Mouse (Mus musculus): ENCODE data around the gene Iqsec1. TPM values are rescaled to one million over a fixed set of nuclear protein-coding genes. Genes with fewer than 3 reads are reported as not detected.

Iqsec1 gene
- polyA plus RNA-seq, 1 experiment: 80.9 TPM

DNA sequence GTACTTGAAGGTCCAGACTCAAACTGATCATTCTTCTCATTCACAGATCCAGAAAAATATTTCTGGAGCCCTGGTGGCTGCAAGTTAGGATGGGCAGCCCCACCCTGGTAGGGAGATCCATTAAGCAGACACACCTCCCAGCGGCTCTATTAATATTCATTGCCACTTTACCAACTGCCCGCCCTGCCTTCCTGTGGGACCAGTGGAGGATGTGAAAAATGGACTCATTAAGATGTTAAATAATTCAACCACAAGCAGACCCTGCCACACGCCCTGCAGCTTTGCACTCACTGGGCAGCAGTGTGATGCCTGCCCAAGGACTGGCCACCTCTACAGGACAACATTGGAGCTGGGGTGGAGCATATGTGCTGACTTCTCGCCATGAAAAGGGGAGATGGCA is 64.1 kb downstream of the Iqsec1 start:
- no peak overlapping the region for H3K27ac ChIP-seq (replicated peaks; ENCODE audit: low read depth, low read length)
- H3K4me3 ChIP-seq (ENCODE audit: insufficient read depth, low read depth, low read length): no peak overlapping the region
- H3K4me1 ChIP-seq (ENCODE audit: control insufficient read depth, insufficient read depth, insufficient read length, low read length): no peaks in the 10 kb centered on the region

DNA sequence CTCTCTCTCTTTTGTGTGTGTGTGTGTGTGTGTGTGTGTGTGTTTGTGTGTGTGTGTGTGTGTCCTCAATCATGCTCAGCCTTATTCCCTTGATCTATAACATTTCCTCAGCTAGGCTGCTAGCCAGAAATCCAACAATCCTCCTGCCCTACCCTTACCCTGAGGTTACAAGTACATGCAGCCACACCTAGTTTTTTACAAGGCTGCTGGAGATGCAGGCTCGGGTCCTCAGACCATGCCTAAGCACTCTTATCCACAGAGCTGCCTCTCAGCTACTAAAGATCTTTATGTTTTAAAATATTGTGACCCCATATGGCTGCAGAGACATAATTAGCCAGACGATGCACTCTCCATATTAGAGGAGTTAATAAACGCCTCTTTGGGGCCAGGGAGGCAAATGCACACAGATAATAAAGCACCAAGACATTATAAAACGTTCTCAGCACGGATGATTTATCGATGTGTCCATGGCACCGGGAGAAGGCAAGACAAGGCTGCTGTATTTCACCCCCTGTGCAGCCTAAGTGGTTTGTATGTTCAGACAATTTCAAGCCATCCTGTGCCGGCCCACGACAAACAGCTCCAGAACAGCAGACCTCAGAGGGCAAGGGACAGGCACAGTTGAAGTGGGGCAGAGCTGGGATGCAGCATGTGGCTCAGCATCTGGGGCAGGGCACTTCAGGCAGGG is 67.1 kb downstream of the Iqsec1 start:
- Histone ChIP-seq H3K27ac (replicated peaks; ENCODE audit: low read depth, low read length) (no peak overlapping the region), H3K4me1 (ENCODE audit: control insufficient read depth, insufficient read depth, insufficient read length, low read length) (no peaks in the 10 kb centered on the region), H3K4me3 (ENCODE audit: insufficient read depth, low read depth, low read length) (no peak overlapping the region)

GRCm38 (mm10) chr6:90920510-90921220 is 67.8 kb downstream of the Iqsec1 start:
- Histone ChIP-seq H3K27ac (replicated peaks; ENCODE audit: low read depth, low read length) (no peak overlapping the region), H3K4me1 (ENCODE audit: control insufficient read depth, insufficient read depth, insufficient read length, low read length) (no peaks in the 10 kb centered on the region), H3K4me3 (ENCODE audit: insufficient read depth, low read depth, low read length) (no peak overlapping the region)

DNA sequence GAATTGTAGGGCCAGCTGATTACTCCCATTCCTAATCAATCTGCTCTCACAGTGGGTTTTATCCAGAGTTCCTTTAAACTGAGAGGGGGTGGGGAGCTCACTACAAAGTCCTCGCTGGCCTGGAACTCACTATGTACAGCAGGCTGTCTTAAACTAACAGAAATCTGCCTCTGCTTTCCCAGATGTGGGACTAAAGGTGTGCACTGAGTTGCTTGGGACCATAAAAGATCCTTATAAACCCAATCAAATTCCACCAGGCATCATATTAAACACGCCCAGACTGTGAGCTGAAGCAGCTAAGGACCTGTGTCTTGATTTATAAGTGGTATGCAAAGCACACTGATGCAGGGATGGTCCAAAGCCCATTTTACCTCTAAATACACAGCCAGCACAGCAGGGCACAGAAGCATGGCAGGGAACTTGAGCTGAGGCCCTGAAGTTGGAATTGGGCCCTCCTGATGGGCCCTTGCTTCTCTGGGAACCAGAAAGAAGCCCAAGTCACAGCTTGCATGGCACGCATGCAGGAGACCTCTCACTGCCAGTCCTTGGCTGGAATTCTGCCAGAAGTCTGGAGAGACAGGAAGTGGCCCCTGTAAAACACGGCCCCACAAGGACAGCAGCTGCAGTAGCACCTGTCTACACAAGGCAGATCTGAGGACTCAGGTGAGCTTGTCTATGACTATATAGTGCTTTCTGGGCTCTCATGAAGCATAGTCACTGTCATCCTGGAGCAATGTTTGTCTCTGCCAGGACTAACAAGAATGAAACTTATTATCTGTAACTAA is 68.7 kb downstream of the Iqsec1 start:
- Histone ChIP-seq H3K27ac (replicated peaks; ENCODE audit: low read depth, low read length) (no peak overlapping the region), H3K4me3 (ENCODE audit: insufficient read depth, low read depth, low read length) (no peak overlapping the region), H3K4me1 (ENCODE audit: control insufficient read depth, insufficient read depth, insufficient read length, low read length) (no peaks in the 10 kb centered on the region)

DNA sequence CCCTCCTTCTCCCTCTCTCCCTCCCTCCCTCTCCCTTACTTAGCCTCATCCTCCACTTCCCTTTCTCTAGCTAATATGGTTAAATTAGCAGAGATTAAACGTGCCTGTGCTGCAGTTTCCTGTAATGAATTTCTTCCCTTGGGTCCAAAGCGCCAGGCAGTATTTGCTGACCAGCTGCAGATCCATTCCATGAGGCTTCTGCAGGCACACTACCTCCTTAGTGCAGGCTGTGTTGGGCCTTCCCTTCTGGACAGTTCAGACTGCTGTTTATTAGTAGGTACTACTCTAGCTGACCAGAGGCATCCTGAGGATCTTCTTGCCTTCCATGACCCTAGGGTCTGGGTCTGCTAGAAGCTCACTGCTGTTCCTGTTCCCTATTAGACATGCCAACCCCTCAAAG is 72.9 kb downstream of the Iqsec1 start:
- H3K27ac ChIP-seq (replicated peaks; ENCODE audit: low read depth, low read length): no peak overlapping the region
- no peak overlapping the region for H3K4me3 ChIP-seq (ENCODE audit: insufficient read depth, low read depth, low read length)
- no peaks in the 10 kb centered on the region for H3K4me1 ChIP-seq (ENCODE audit: control insufficient read depth, insufficient read depth, insufficient read length, low read length)

- Histone ChIP-seq H3K4me1 (ENCODE audit: control insufficient read depth, insufficient read depth, insufficient read length, low read length) (no peaks in the 10 kb centered on the region), H3K27ac (replicated peaks; ENCODE audit: low read depth, low read length) (no peak overlapping the region), H3K4me3 (ENCODE audit: insufficient read depth, low read depth, low read length) (no peak overlapping the region)
Measured at GRCm38 (mm10) chr6:90913771-90914170, 74.7 kb downstream of the Iqsec1 start.

DNA sequence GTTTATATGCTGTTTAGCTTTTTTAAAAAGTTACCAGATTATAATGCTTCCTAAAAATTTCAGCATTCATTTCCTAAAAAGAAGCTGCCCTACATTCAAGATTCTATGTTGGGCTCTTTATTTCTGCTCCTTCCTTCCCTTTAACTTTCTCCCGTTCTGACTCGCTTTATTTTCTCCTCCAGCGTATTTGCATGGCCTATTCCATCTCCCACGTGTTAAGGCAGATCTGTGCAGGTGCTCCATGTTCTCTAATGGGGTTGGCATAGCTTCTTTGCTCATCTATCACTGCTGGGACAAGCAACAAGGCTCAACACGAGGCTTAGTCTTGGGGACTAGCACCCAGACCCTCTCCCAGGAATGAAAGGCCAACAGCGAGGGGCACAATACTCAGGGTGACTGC is 75.7 kb downstream of the Iqsec1 start:
- Histone ChIP-seq H3K4me1 (ENCODE audit: control insufficient read depth, insufficient read depth, insufficient read length, low read length) (no peaks in the 10 kb centered on the region), H3K4me3 (ENCODE audit: insufficient read depth, low read depth, low read length) (no peak overlapping the region), H3K27ac (replicated peaks; ENCODE audit: low read depth, low read length) (no peak overlapping the region)

DNA sequence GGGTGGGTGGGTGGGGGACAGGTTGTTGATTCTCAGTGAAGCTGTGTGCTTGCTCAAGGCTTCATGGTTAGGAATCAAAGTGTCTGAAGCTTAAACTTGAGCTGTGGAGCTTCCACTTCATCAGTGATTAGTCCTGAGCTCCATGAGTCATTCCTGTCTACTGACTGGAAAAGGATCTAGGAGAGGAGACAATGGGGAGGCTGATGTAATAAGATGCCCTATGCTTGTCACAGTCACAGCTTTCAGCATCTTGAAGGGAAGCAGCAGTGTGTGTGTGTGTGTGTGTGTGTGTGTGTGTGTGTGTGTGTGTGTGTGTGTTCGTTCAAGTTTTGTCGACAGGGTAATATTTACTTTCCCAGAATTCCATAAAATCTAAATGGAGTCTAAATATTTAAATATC is 84.3 kb downstream of the Iqsec1 start:
- Histone ChIP-seq H3K4me1 (ENCODE audit: control insufficient read depth, insufficient read depth, insufficient read length, low read length) (no peaks in the 10 kb centered on the region), H3K4me3 (ENCODE audit: insufficient read depth, low read depth, low read length) (no peak overlapping the region), H3K27ac (replicated peaks; ENCODE audit: low read depth, low read length) (no peak overlapping the region)

GRCm38 (mm10) chr6:90900302-90900701 is 88.2 kb downstream of the Iqsec1 start:
- H3K4me1 ChIP-seq (ENCODE audit: control insufficient read depth, insufficient read depth, insufficient read length, low read length): no peaks in the 10 kb centered on the region
- no peak overlapping the region for H3K27ac ChIP-seq (replicated peaks; ENCODE audit: low read depth, low read length)
- H3K4me3 ChIP-seq (ENCODE audit: insufficient read depth, low read depth, low read length): no peak overlapping the region

GRCm38 (mm10) chr6:90899266-90899665 is 89.2 kb downstream of the Iqsec1 start:
- H3K27ac ChIP-seq (replicated peaks; ENCODE audit: low read depth, low read length): no peak overlapping the region
- no peak overlapping the region for H3K4me3 ChIP-seq (ENCODE audit: insufficient read depth, low read depth, low read length)
- no peaks in the 10 kb centered on the region for H3K4me1 ChIP-seq (ENCODE audit: control insufficient read depth, insufficient read depth, insufficient read length, low read length)

GRCm38 (mm10) chr6:90898107-90898506 is 90.4 kb downstream of the Iqsec1 start:
- no peak overlapping the region for H3K4me3 ChIP-seq (ENCODE audit: insufficient read depth, low read depth, low read length)
- no peak overlapping the region for H3K27ac ChIP-seq (replicated peaks; ENCODE audit: low read depth, low read length)
- no peaks in the 10 kb centered on the region for H3K4me1 ChIP-seq (ENCODE audit: control insufficient read depth, insufficient read depth, insufficient read length, low read length)

GRCm38 (mm10) chr6:90892401-90892800 is 96.1 kb downstream of the Iqsec1 start:
- Histone ChIP-seq H3K4me1 (ENCODE audit: control insufficient read depth, insufficient read depth, insufficient read length, low read length) (no peaks in the 10 kb centered on the region), H3K4me3 (ENCODE audit: insufficient read depth, low read depth, low read length) (no peak overlapping the region), H3K27ac (replicated peaks; ENCODE audit: low read depth, low read length) (no peak overlapping the region)

DNA sequence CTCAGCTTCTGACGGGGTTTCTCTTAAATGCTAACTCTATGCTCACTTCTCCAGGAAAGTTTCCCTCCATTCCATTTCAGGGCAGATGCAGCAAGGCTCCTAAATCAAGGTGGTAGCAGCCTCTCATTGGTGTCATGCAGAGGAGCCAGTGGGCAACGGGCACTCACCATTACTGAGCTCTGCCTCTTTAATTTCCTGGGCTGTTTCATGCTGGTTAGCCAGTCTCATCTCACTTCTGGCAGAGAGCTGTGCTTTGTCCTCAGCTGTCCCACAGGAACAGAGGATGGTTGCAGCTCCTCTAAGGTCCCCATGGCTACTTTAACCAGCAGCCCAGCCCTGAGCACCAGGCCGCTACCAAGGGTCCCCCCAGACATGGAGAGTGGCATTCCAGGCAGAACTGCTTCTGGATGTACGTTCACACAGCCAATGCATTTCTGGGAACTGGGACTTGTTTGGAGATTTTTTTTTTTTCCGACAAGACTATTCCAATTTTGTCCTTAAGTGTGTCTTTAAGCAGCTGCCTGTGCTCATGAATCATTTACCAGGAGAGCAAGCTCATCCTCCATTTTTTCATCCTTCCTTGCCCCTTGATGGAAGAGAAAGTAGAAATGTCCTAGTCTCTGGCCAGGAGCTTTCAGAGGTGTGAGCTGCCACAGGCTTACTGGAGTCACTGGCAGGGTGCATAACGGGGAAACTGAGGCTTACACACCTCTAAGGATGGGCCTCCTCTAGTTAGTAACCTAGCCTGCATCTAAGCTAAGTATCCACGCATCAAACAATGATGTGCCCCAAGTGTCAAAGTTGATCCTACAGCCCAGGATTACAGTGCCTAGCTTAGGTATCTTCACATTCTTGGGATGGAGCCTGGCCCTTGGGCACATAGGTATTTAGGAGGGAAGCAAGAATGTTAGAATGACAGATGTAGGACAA is 98.9 kb downstream of the Iqsec1 start:
- H3K27ac ChIP-seq (replicated peaks; ENCODE audit: low read depth, low read length): no peak overlapping the region
- H3K4me3 ChIP-seq (ENCODE audit: insufficient read depth, low read depth, low read length): no peak overlapping the region
- peaks cover 3% of the 10 kb centered on the region; the same call in 1 of the 2 replicates for H3K4me1 ChIP-seq (ENCODE audit: control insufficient read depth, insufficient read depth, insufficient read length, low read length)

DNA sequence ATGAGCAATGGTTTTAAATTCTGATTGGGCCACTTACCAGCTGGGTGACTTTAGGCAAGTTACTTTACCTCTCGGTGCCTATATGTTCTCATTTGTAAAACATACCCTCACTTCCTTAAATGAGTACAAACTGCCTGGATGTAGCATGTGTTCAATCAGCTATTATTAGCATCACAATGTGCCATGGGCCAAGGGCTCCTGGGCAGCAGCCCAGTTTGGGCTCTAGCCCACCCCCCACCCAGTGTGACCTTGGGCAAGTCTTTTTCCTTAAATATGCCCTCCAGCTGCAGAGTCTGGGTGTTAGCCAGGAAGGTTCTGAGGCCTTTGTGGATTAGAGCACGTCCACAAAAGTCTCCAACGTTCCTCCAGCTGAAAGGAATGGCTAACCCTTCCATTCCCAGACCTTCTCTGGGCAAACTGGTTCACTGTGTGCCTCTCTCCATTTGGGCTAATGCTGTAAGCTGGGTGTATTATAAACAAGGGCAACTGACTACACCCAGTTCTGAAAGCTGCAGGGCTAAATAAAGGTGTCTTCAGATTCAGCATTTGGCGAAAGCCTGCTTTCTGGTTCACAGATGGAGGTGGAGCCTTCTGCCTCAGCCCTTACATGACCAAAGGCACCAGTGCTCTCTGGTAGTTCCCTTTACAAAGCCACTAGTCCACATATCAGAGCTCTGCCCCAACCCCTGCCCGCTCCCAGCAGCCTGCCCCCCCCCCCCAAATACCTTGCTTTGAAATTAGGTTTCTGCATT is 101.3 kb downstream of the Iqsec1 start:
- peaks cover 3% of the 10 kb centered on the region; the same call in 1 of the 2 replicates for H3K4me1 ChIP-seq (ENCODE audit: control insufficient read depth, insufficient read depth, insufficient read length, low read length)
- no peak overlapping the region for H3K27ac ChIP-seq (replicated peaks; ENCODE audit: low read depth, low read length)

More for the DNA sequence above, 101.3 kb downstream of the Iqsec1 start:
- H3K4me3 ChIP-seq (ENCODE audit: insufficient read depth, low read depth, low read length): no peak overlapping the region

Data from brown adipose tissue, adult 24 weeks (tissue).